In genomic region chr4:135191604-135192003, GRCm38 (mm10) we compare ENCODE assay signal across 26 mouse cellular contexts.
"Had no signal": no experiment of that assay in that cellular context is flagged by ENCODE, and none has a peak within 500 bp of the region (broad histone marks: within the 10 kb centered on the region; RNA-seq: fewer than 3 reads in every experiment).

No protein-coding gene starts in this region.

- H3K27me3 ChIP-seq: hindbrain, embryonic 15.5 days; intestine, embryonic 15.5 days had no signal

- H3K9ac ChIP-seq: heart, embryonic 13.5 days; heart, embryonic 15.5 days; hindbrain, embryonic 13.5 days; hindbrain, embryonic 15.5 days; intestine, embryonic 15.5 days; limb, embryonic 13.5 days; limb, embryonic 15.5 days; liver, embryonic 12.5 days; liver, embryonic 14.5 days had no signal

- H3K36me3 ChIP-seq: heart, embryonic 13.5 days; heart, embryonic 15.5 days; hindbrain, embryonic 13.5 days; hindbrain, embryonic 15.5 days; intestine, embryonic 15.5 days; limb, embryonic 13.5 days; limb, embryonic 15.5 days; liver, embryonic 12.5 days had no signal

- H3K27ac ChIP-seq: gastrocnemius, adult 2 months; heart, adult 2 months; heart, embryonic 13.5 days; heart, embryonic 15.5 days; hindbrain, embryonic 13.5 days; hindbrain, embryonic 15.5 days; intestine, embryonic 15.5 days; limb, embryonic 13.5 days; limb, embryonic 15.5 days; liver, embryonic 12.5 days; liver, embryonic 14.5 days had no signal

- H3K4me2 ChIP-seq: heart, embryonic 11.5 days; heart, embryonic 13.5 days; heart, embryonic 15.5 days; hindbrain, embryonic 13.5 days; hindbrain, embryonic 15.5 days; intestine, embryonic 15.5 days; limb, embryonic 13.5 days; limb, embryonic 15.5 days; liver, embryonic 12.5 days had no signal

- H3K4me1 ChIP-seq: heart, embryonic 13.5 days; heart, embryonic 15.5 days; hindbrain, embryonic 15.5 days; intestine, embryonic 15.5 days; limb, embryonic 13.5 days; limb, embryonic 15.5 days; liver, embryonic 12.5 days had no signal

- H3K9me3 ChIP-seq: heart, embryonic 13.5 days; heart, embryonic 15.5 days; hindbrain, embryonic 15.5 days; intestine, embryonic 15.5 days; limb, embryonic 15.5 days had no signal

- DNase-seq: gastrocnemius, adult 2 months; gastrocnemius, postnatal 14 days; gastrocnemius, postnatal 36 days; heart, adult 11 months; heart, adult 2 months; heart, postnatal 14 days; heart, postnatal 36 days; kidney, adult 18-20 months; kidney, adult 8-10 months; kidney, postnatal 10 days; kidney, postnatal 36 days; layer of hippocampus, adult 9-11 months; layer of hippocampus, postnatal 36 days; left cerebral cortex, postnatal 4 days had no signal

- H3K4me3 ChIP-seq: gastrocnemius, adult 2 months; heart, adult 2 months; heart, embryonic 13.5 days; heart, embryonic 15.5 days; hindbrain, embryonic 13.5 days; hindbrain, embryonic 15.5 days; intestine, embryonic 15.5 days; limb, embryonic 13.5 days; limb, embryonic 15.5 days; liver, embryonic 12.5 days had no signal

- ATAC-seq: inflammation-experienced regulatory T-cells, adult 6 months; intestine, embryonic 15.5 days; intestine, postnatal 0 days; liver, embryonic 12.5 days had no signal
